Mouse (Mus musculus): ENCODE measurements at regions not wholly inside any gene's neighbourhood (a gene's known extent, or its start where the extent isn't known, plus 50 kb on each side); places are given as distances from the start of the nearest gene placed in this dataset.

DNA sequence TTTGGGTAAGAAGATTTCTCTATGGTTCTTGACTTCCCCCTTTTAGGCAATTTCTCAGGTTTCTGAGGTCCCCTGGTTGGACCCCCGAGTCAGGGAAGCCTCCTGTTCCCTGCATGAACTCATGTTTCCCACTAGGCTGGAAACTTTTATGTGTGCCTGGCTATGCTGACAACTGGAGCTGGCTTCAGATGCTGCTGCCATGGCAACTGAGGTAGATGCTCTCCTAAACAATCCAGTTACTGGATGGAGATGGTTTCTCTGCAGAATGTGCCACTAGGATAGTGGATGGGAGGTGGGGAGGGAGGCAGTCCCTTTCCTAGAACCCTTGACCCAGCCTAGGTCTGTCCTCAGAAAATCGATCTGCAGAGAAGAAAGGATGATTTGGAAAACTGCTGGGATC, 79.4 kb upstream of the Ccnd1 start:
- Histone ChIP-seq H3K27me3 (ENCODE audit: control insufficient read depth in 1 of 2, insufficient read depth in 2 of 2, low read length in 2 of 2) (no peaks in the 10 kb centered on the region), H3K36me3 (ENCODE audit: control insufficient read depth in 1 of 2, insufficient read depth in 2 of 2, low read length in 2 of 2) (no peaks in the 10 kb centered on the region), H3K9ac (ENCODE audit: control insufficient read depth, low read depth, low read length, poor library complexity, severe bottlenecking) (no peak overlapping the region)

DNA sequence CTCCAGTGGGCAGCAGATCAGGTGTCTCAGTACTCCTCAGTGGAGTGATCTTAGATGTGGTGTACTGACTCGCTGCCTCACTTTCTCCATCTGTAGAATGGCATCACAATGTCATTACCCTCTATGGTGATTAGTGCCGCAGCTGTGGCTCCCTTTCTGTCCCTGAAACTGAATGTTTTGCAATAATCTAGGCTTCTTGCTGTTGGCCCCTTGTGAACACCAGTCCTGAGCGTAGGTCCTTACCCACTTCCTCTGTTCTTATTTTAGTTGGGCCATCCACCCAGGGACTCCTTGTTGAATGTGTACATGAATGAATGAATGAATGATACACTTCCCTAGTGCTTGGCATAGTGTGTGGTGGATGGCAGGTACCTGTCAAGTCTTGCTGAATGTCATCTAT, 78.4 kb upstream of the Ccnd1 start:
- no peak for DNase-seq (ENCODE audit: low read depth, low spot score)
- Histone ChIP-seq H3K4me3 (ENCODE audit: control insufficient read depth in 1 of 2, insufficient read depth in 1 of 2, low read depth in 2 of 2, low read length in 2 of 2) (no peak overlapping the region), H3K79me2 (ENCODE audit: control insufficient read depth, insufficient read depth, low read length, poor library complexity) (no peaks in the 10 kb centered on the region), H3K9me3 (replicated peaks; ENCODE audit: insufficient read depth, low read length) (no peaks in the 10 kb centered on the region), H3K36me3 (ENCODE audit: control insufficient read depth in 1 of 2, insufficient read depth in 2 of 2, low read length in 2 of 2) (no peaks in the 10 kb centered on the region), H3K27ac (ENCODE audit: control insufficient read depth, low read depth, low read length) (no peak overlapping the region), H3K4me1 (ENCODE audit: control insufficient read depth in 1 of 2, insufficient read depth in 2 of 2, low read length in 2 of 2) (no peaks in the 10 kb centered on the region), H3K9ac (ENCODE audit: control insufficient read depth, low read depth, low read length, poor library complexity, severe bottlenecking) (no peak overlapping the region), H3K27me3 (ENCODE audit: control insufficient read depth in 1 of 2, insufficient read depth in 2 of 2, low read length in 2 of 2) (no peaks in the 10 kb centered on the region)
- TF ChIP-seq SIN3A (IDR thresholded peaks at IDR 0.05; ENCODE audit: low read length): no peak
- no peak for TF ChIP-seq HCFC1 (IDR thresholded peaks at IDR 0.05; ENCODE audit: low read depth, low read length)
- TF ChIP-seq MYC (IDR thresholded peaks at IDR 0.05; ENCODE audit: low read depth, low read length): no peak
- TF ChIP-seq EP300 (IDR thresholded peaks at IDR 0.05; ENCODE audit: low read depth in 1 of 2, low read length in 2 of 2): no peak
- no peak for TF ChIP-seq ZKSCAN1 (IDR thresholded peaks at IDR 0.05; ENCODE audit: low read depth, low read length)
- TF ChIP-seq MAZ (IDR thresholded peaks at IDR 0.05; ENCODE audit: low read depth, low read length): no peak
- TF ChIP-seq GABPA (IDR thresholded peaks at IDR 0.05; ENCODE audit: low read depth, low read length): no peak
- no peak for TF ChIP-seq KAT2A (conservative IDR thresholded peaks at IDR 0.05; ENCODE audit: low read depth, low read length)
- no peak for TF ChIP-seq TCF12 (IDR thresholded peaks at IDR 0.05; ENCODE audit: low read depth, low read length)
- TF ChIP-seq MAX (IDR thresholded peaks at IDR 0.05; ENCODE audit: low read length): no peak
- no peak for TF ChIP-seq ETS1 (IDR thresholded peaks at IDR 0.05; ENCODE audit: low read depth, low read length)
- TF ChIP-seq POLR2A (IDR thresholded peaks at IDR 0.05; ENCODE audit: control insufficient read depth in 1 of 2, insufficient read depth in 1 of 2, low read depth in 1 of 2, low read length in 2 of 2, poor library complexity in 1 of 2): no peak
- TF ChIP-seq TAL1 (IDR thresholded peaks at IDR 0.05; ENCODE audit: low read length): no peak
- TF ChIP-seq POLR2AphosphoS5 (IDR thresholded peaks at IDR 0.05; ENCODE audit: borderline replicate concordance, low read depth, low read length): no peak
- no peak for TF ChIP-seq E2F4 (IDR thresholded peaks at IDR 0.05; ENCODE audit: borderline replicate concordance, low read depth, low read length)
- no peak for TF ChIP-seq NELFE (IDR thresholded peaks at IDR 0.05; ENCODE audit: low read depth, low read length)
- no peak for TF ChIP-seq MAFK (IDR thresholded peaks at IDR 0.05; ENCODE audit: borderline replicate concordance, low read depth, low read length)
- TF ChIP-seq ZNF384 (IDR thresholded peaks at IDR 0.05; ENCODE audit: low read depth, low read length): no peak

More for the DNA sequence above, 79.4 kb upstream of the Ccnd1 start:
- Histone ChIP-seq H3K4me3 (ENCODE audit: control insufficient read depth in 1 of 2, insufficient read depth in 1 of 2, low read depth in 2 of 2, low read length in 2 of 2) (no peak overlapping the region), H3K4me1 (ENCODE audit: control insufficient read depth in 1 of 2, insufficient read depth in 2 of 2, low read length in 2 of 2) (no peaks in the 10 kb centered on the region), H3K79me2 (ENCODE audit: control insufficient read depth, insufficient read depth, low read length, poor library complexity) (no peaks in the 10 kb centered on the region), H3K9me3 (replicated peaks; ENCODE audit: insufficient read depth, low read length) (no peaks in the 10 kb centered on the region), H3K27ac (ENCODE audit: control insufficient read depth, low read depth, low read length) (no peak overlapping the region)
- no peak for DNase-seq (ENCODE audit: low read depth, low spot score)
- TF ChIP-seq ZC3H11A (IDR thresholded peaks at IDR 0.05; ENCODE audit: low read depth, low read length) (no peak), SIN3A (IDR thresholded peaks at IDR 0.05; ENCODE audit: low read length) (no peak), RAD21 (IDR thresholded peaks at IDR 0.05; ENCODE audit: low read depth, low read length) (no peak), POLR2AphosphoS5 (IDR thresholded peaks at IDR 0.05; ENCODE audit: borderline replicate concordance, low read depth, low read length) (no peak), SMC3 (IDR thresholded peaks at IDR 0.05; ENCODE audit: low read depth, low read length) (no peak), BHLHE40 (IDR thresholded peaks at IDR 0.05; ENCODE audit: borderline replicate concordance, low read depth, low read length) (no peak), MEF2A (IDR thresholded peaks at IDR 0.05; ENCODE audit: extremely low read depth, insufficient replicate concordance, low read depth, low read length, poor library complexity, severe bottlenecking) (no peak), JUND (IDR thresholded peaks at IDR 0.05; ENCODE audit: low read depth, low read length) (no peak), POLR2AphosphoS2 (IDR thresholded peaks at IDR 0.05; ENCODE audit: low read length) (no peak), ELF1 (IDR thresholded peaks at IDR 0.05; ENCODE audit: low read depth, low read length) (no peak), MAX (IDR thresholded peaks at IDR 0.05; ENCODE audit: low read length) (no peak), MAFK (IDR thresholded peaks at IDR 0.05; ENCODE audit: borderline replicate concordance, low read depth, low read length) (no peak), USF1 (IDR thresholded peaks at IDR 0.05; ENCODE audit: low read depth, low read length) (no peak), KAT2A (conservative IDR thresholded peaks at IDR 0.05; ENCODE audit: low read depth, low read length) (no peak), UBTF (IDR thresholded peaks at IDR 0.05; ENCODE audit: borderline replicate concordance, insufficient read depth, low read depth, low read length) (no peak)
